26 mouse cellular contexts compared by ENCODE assay signal in the genomic region with DNA sequence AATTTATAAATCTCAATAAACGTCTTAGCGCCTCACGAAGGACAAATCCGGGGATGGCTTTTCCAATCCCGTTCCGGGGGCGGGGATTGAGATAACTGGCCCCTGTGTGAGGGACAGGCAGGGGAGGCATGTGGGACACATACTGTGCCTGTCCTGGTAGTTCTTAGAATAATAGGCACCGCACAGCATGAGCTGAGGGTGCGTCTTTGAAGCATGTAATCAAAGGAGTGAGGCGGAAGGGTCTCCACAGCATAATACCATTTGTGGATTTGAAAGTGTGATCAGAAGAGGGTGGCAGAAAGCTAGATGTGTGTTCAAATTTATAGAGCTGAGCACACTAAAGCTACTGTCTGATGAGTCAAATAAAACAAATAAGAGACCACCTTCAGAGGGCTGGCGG. TPM values are rescaled to one million over a fixed set of nuclear protein-coding genes. Genes with fewer than 3 reads are reported as not detected.
"Had no signal": no experiment of that assay in that cellular context is flagged by ENCODE, and none has a peak within 500 bp of the region (broad histone marks: within the 10 kb centered on the region; RNA-seq: fewer than 3 reads in every experiment).

No protein-coding gene starts in this region.

- ATAC-seq: hindbrain, postnatal 0 days; intestine, embryonic 16.5 days had no signal

- H3K9me3 ChIP-seq: heart, embryonic 13.5 days; heart, embryonic 15.5 days; hindbrain, embryonic 13.5 days; hindbrain, embryonic 15.5 days; kidney, embryonic 15.5 days; limb, embryonic 13.5 days; limb, embryonic 15.5 days had no signal

- DNase-seq: gastrocnemius, postnatal 14 days; gastrocnemius, postnatal 36 days; heart, adult 11 months; heart, adult 2 months; heart, postnatal 14 days; heart, postnatal 36 days; kidney, adult 11 months; kidney, adult 2 months; kidney, adult 9 months; kidney, postnatal 14 days; kidney, postnatal 36 days; layer of hippocampus, adult 9-11 months; layer of hippocampus, postnatal 36 days; left cerebral cortex, postnatal 4 days had no signal

- H3K9ac ChIP-seq: heart, embryonic 13.5 days; heart, embryonic 15.5 days; hindbrain, embryonic 13.5 days; hindbrain, embryonic 15.5 days; kidney, embryonic 15.5 days; limb, embryonic 13.5 days; limb, embryonic 15.5 days had no signal

- H3K4me3 ChIP-seq: heart, adult 2 months; heart, embryonic 13.5 days; heart, embryonic 15.5 days; hindbrain, embryonic 13.5 days; hindbrain, embryonic 15.5 days; kidney, embryonic 15.5 days; limb, embryonic 13.5 days; limb, embryonic 15.5 days had no signal

- H3K4me2 ChIP-seq: heart, embryonic 11.5 days; heart, embryonic 13.5 days; heart, embryonic 15.5 days; hindbrain, embryonic 13.5 days; hindbrain, embryonic 15.5 days; kidney, embryonic 15.5 days; limb, embryonic 13.5 days; limb, embryonic 15.5 days had no signal

- H3K36me3 ChIP-seq: heart, embryonic 13.5 days; heart, embryonic 15.5 days; hindbrain, embryonic 13.5 days; hindbrain, embryonic 15.5 days; kidney, embryonic 15.5 days; limb, embryonic 13.5 days; limb, embryonic 15.5 days had no signal

- H3K27ac ChIP-seq: heart, adult 2 months; heart, embryonic 13.5 days; heart, embryonic 15.5 days; hindbrain, embryonic 13.5 days; hindbrain, embryonic 15.5 days; hindbrain, postnatal 0 days; kidney, embryonic 15.5 days; kidney, postnatal 0 days; limb, embryonic 13.5 days; limb, embryonic 15.5 days had no signal

- H3K4me1 ChIP-seq: heart, embryonic 15.5 days had no signal

RNA-seq across cellular contexts. Expression of a gene that starts 11.7 kb away (rescaled TPM):
- polyA plus RNA-seq: gonadal fat pad, adult 2 months had no signal
